Mouse (Mus musculus): ENCODE results near the gene Flt4. TPM values are rescaled to one million over a fixed set of nuclear protein-coding genes. Genes with fewer than 3 reads are reported as not detected.
A peak's percentile ranks its signal among the peaks of the same experiment; 100 is the strongest.
"Not testable (repeated sequence)": the region's sequence is repeated elsewhere in the genome, so short reads cannot be mapped to it uniquely, and the experiment has no call there.

Gene Flt4
- 2.8 and 3.0 TPM in 2 replicates for polyA plus RNA-seq (2011; ENCODE audit: insufficient read depth, insufficient read length, low read depth, missing spikeins)

GRCm38 (mm10) chr11:49608938-49609867 lies at the start of gene Flt4:
Gene Flt4, plus strand, starts transcription at chr11:49609263.
- H3K4me3 ChIP-seq (ENCODE audit: low read depth, low read length) = peak within 1 kb of the TSS; percentile 82
- peak within 1 kb of the TSS; percentile 64 for H3K9ac ChIP-seq (ENCODE audit: low read depth, poor library complexity, severe bottlenecking)
- not testable (repeated sequence) for H3K27ac ChIP-seq (ENCODE audit: insufficient read depth, low read length); H3K27me3 ChIP-seq (ENCODE audit: control insufficient read depth, insufficient read depth, low read length, poor library complexity, severe bottlenecking); H3K4me1 ChIP-seq (ENCODE audit: control insufficient read depth, insufficient read depth, low read length); H3K9me3 ChIP-seq (replicated peaks; ENCODE audit: control insufficient read depth, insufficient read depth, low read length, poor library complexity, severe bottlenecking); H3K36me3 ChIP-seq (ENCODE audit: control insufficient read depth, insufficient read depth, low read length, poor library complexity, severe bottlenecking)

DNA sequence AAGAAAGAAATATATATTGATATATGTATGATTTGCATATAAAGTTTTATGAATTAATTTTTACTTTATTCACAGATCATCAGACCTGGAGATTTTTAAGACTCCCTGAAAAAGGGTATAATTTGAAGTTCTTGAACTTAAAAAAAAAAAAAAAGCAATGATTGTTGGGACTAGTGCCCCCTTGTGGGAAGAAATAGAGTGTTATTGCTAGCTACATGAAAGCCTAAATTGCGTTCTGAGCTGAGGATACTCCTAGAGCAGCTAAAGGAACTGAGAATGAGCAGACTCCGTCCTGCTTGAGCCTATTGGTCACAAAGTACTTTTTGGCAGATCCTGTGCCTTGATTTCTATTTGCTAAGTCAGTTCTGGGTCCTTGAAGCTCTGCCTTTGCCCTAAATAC lies 34.0 kb upstream of the Flt4 start:
- not testable (repeated sequence) for H3K36me3 ChIP-seq (ENCODE audit: control insufficient read depth, insufficient read depth, low read length, poor library complexity, severe bottlenecking); H3K4me3 ChIP-seq (ENCODE audit: low read depth, low read length); H3K4me1 ChIP-seq (ENCODE audit: control insufficient read depth, insufficient read depth, low read length); H3K9me3 ChIP-seq (replicated peaks; ENCODE audit: control insufficient read depth, insufficient read depth, low read length, poor library complexity, severe bottlenecking); H3K9ac ChIP-seq (ENCODE audit: low read depth, poor library complexity, severe bottlenecking); H3K27me3 ChIP-seq (ENCODE audit: control insufficient read depth, insufficient read depth, low read length, poor library complexity, severe bottlenecking); H3K27ac ChIP-seq (ENCODE audit: insufficient read depth, low read length)

- H3K27ac ChIP-seq (ENCODE audit: insufficient read depth, low read length); H3K4me3 ChIP-seq (ENCODE audit: low read depth, low read length); H3K4me1 ChIP-seq (ENCODE audit: control insufficient read depth, insufficient read depth, low read length); H3K27me3 ChIP-seq (ENCODE audit: control insufficient read depth, insufficient read depth, low read length, poor library complexity, severe bottlenecking); H3K9me3 ChIP-seq (replicated peaks; ENCODE audit: control insufficient read depth, insufficient read depth, low read length, poor library complexity, severe bottlenecking); H3K36me3 ChIP-seq (ENCODE audit: control insufficient read depth, insufficient read depth, low read length, poor library complexity, severe bottlenecking); H3K9ac ChIP-seq (ENCODE audit: low read depth, poor library complexity, severe bottlenecking): not testable (repeated sequence)
Observed at GRCm38 (mm10) chr11:49580452-49580851, 28.6 kb upstream of the Flt4 start.

- Histone ChIP-seq H3K36me3 (ENCODE audit: control insufficient read depth, insufficient read depth, low read length, poor library complexity, severe bottlenecking) (no peaks in the 10 kb centered on the region), H3K27me3 (ENCODE audit: control insufficient read depth, insufficient read depth, low read length, poor library complexity, severe bottlenecking) (no peaks in the 10 kb centered on the region), H3K27ac (ENCODE audit: insufficient read depth, low read length) (no peak overlapping the region), H3K4me3 (ENCODE audit: low read depth, low read length) (peak overlapping the region; percentile 15; the same call in 1 of the 2 replicates), H3K9me3 (replicated peaks; ENCODE audit: control insufficient read depth, insufficient read depth, low read length, poor library complexity, severe bottlenecking) (no peaks in the 10 kb centered on the region), H3K4me1 (ENCODE audit: control insufficient read depth, insufficient read depth, low read length) (peaks cover 3% of the 10 kb centered on the region), H3K9ac (ENCODE audit: low read depth, poor library complexity, severe bottlenecking) (no peak overlapping the region)
- TF ChIP-seq CTCF (IDR thresholded peaks at IDR 0.05; ENCODE audit: low read depth, low read length) = no peak
- no peak for TF ChIP-seq EP300 (IDR thresholded peaks at IDR 0.05; ENCODE audit: insufficient read depth, low read depth, low read length)
- TF ChIP-seq POLR2A (IDR thresholded peaks at IDR 0.05; ENCODE audit: insufficient read depth, low read length) = no peak
Observed at GRCm38 (mm10) chr11:49590213-49590612, 18.9 kb upstream of the Flt4 start.

DNA sequence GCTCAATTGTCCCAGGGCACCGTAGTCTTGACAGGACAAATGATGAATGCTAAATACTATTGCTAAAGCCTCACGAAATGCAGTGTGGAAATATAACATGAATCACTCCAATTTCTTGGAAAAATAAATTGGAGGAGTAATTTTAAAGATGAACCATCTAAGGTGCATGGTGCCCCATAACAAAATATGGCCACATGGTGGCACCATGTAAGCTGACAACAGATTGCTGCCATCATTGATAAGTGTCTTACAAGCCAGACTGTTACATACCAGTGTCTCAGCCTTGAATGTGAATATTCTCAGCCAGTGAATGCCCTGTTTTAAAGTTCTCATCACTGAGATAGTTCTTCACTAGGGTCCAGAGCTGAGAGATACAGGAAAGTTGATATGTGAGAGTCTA lies 11.9 kb upstream of the Flt4 start:
- not testable (repeated sequence) for H3K27me3 ChIP-seq (ENCODE audit: control insufficient read depth, insufficient read depth, low read length, poor library complexity, severe bottlenecking); H3K4me1 ChIP-seq (ENCODE audit: control insufficient read depth, insufficient read depth, low read length); H3K9me3 ChIP-seq (replicated peaks; ENCODE audit: control insufficient read depth, insufficient read depth, low read length, poor library complexity, severe bottlenecking); H3K27ac ChIP-seq (ENCODE audit: insufficient read depth, low read length); H3K9ac ChIP-seq (ENCODE audit: low read depth, poor library complexity, severe bottlenecking); H3K4me3 ChIP-seq (ENCODE audit: low read depth, low read length); H3K36me3 ChIP-seq (ENCODE audit: control insufficient read depth, insufficient read depth, low read length, poor library complexity, severe bottlenecking)

GRCm38 (mm10) chr11:49608306-49608705 lies 757 bp upstream of the Flt4 start:
- H3K4me1 ChIP-seq (ENCODE audit: control insufficient read depth, insufficient read depth, low read length); H3K27me3 ChIP-seq (ENCODE audit: control insufficient read depth, insufficient read depth, low read length, poor library complexity, severe bottlenecking): not testable (repeated sequence)

More at GRCm38 (mm10) chr11:49608306-49608705, 757 bp upstream of the Flt4 start:
- not testable (repeated sequence) for H3K27ac ChIP-seq (ENCODE audit: insufficient read depth, low read length); H3K9me3 ChIP-seq (replicated peaks; ENCODE audit: control insufficient read depth, insufficient read depth, low read length, poor library complexity, severe bottlenecking); H3K4me3 ChIP-seq (ENCODE audit: low read depth, low read length); H3K36me3 ChIP-seq (ENCODE audit: control insufficient read depth, insufficient read depth, low read length, poor library complexity, severe bottlenecking); H3K9ac ChIP-seq (ENCODE audit: low read depth, poor library complexity, severe bottlenecking)

All from ES-Bruce4 (cell line).